Mouse (Mus musculus) left cerebral cortex, postnatal 14 days (tissue): ENCODE measurements around the gene Gng12. TPM values are rescaled to one million over a fixed set of nuclear protein-coding genes. Genes with fewer than 3 reads are reported as not detected.
"Not testable (repeated sequence)": the region's sequence is repeated elsewhere in the genome, so short reads cannot be mapped to it uniquely, and the experiment has no call there.

Experiments used
- DNase-seq, 2 experiments: peaks; one replicate each; pipeline ENCODE4 v3.0.0; 2021 to 2022; ENCODE audit warnings: low spot score in 2 of 2, mixed read lengths in 1 of 2
- intact Hi-C: fragments of 180-260 bp; cut with DNase I; formaldehyde crosslinking; loops from one replicate; pipeline ENCODE4 v1.15.1; 2025
- long read RNA-seq, 2 experiments: library from polyadenylated mRNA; stranded (forward); transcript quantifications; one replicate each; pipeline ENCODE4 v2.0.0; 2021
- total RNA-seq, 2 experiments: library from RNA; stranded (reverse); gene quantifications; 2 replicates each; pipeline ENCODE4 v1.2.3; 2021

Gng12 gene
- 10 to 100 TPM; 76.0 to 84.7 TPM for total RNA-seq
- long read RNA-seq, experiment 1, full-length matches to known transcripts: 85 of 105 reads
- long read RNA-seq, experiment 1, partial matches to known transcripts: 1 of 105 reads
- long read RNA-seq, experiment 1, other reads (novel, unspliced or antisense): 19 of 105 reads
- long read RNA-seq, experiment 2, full-length matches to known transcripts: 55 of 72 reads
- long read RNA-seq, experiment 2, partial matches to known transcripts: 1 of 72 reads
- long read RNA-seq, experiment 2, other reads (novel, unspliced or antisense): 16 of 72 reads

GRCm38 (mm10) chr6:66896119-66896920, at the start of gene Gng12:
Gng12 (plus strand) TSS chr6:66896397.
- intact Hi-C loops: loop anchor here (5.0 kb wide), 1 partner anchor 46 kb away; no protein-coding TSS in a partner anchor
- peak; percentile 35 to 74 for DNase-seq

DNA sequence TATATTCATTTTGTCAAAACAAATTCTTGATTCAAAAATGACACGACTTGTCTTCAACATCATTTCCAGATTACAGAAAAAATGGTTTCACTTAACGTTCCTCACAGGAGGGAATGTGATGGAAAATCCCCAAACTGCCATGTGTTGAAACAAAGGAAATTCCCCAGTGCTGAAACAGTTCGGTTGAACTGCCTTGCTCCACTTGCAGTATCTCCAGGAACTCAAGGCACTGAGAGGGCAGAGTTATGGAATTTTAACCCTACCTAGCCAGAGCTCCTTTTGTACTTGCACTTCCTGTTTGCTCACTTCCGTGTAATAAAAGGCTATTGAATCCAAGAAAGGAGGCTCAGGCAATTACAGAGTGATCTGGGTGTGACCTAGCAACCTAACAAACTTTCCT, 47.3 kb upstream of the Gng12 start:
- intact Hi-C loops: no loop called here
- DNase-seq: no peak

- intact Hi-C loops: no loop called here
- DNase-seq: no peak
Observed at GRCm38 (mm10) chr6:66856236-66856635, 40.0 kb upstream of the Gng12 start.

DNA sequence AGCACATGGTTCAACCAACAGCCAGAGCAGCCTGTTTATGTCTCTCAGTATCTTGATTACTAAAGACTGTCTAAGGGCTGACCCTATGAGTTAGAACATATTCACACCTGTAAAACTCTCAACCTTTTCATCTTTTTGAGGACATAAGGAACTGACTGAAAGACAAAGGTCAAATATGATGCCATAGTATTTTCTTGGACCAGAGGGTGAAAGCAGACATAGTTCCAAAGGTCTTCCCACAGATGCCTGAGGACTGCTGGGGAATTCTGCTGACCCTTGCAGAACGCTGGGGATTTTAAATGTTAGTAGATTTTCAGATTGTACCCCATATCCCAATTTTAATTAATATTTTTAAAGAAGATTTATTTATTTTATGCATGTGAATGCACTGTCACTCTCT, 37.8 kb upstream of the Gng12 start:
- intact Hi-C loops: no loop called here
- no peak for DNase-seq

DNA sequence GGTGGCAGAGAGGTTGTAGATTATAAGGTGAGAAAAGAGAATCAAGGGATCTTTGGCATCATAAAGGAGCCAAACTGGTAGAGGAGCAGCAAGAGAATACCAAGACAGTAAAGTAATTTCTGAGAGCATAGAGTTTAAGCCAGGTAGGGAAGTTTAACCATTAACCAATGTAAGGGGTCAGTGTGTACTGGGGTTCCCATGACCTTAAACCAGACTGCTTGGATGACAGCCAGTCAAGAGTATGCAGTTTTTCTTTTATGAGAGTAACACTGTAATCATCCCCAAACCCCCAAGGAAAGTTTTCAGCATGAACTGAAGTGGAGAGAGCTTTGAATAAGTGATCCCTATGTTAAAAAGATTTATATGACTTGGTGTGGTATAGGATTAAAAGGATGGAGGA, 36.8 kb upstream of the Gng12 start:
- intact Hi-C loops: no loop called here
- DNase-seq: no peak

GRCm38 (mm10) chr6:66864463-66864862, 31.7 kb upstream of the Gng12 start:
- intact Hi-C loops: no loop called here
- no peak for DNase-seq

DNA sequence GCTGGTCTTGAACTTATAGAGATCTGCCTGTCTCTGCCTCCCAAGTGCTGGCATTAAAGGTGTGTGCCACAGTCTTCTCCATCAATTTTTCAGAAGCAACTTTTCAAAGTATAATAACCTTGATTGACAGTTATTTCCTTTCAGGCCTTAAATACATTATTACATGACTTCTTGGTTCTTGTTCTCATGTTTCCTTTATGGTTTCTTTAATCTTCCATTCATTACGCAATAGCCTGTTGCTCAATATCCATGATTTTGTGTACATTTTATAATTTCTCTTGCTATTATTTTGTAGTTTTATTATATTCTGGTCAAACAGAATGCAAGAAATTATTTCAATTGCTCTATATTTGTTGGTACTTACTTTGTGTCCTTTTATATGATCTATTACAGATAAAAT, 29.9 kb upstream of the Gng12 start:
- intact Hi-C loops: no loop called here
- no peak for DNase-seq

DNA sequence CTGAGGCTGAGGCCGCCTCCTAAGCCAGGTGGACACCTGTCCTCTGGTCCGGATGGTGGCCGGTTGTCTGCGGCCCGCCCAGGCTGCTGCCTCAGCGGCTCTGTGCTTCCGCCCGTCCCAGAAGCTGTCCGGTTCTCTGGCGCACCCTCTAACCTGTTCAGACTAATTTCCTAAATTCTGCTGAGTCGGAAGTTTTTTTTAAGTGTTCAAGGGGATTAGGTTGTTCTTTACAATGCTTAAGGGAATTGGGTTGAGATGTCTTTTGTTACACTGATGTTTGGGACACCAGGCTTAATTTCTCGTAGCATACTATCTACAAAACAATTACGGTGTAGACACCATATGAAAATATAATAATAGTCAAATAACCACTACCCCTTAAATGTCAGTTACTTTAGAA, 19.1 kb upstream of the Gng12 start:
- DNase-seq, intact Hi-C loops: not testable (repeated sequence)

GRCm38 (mm10) chr6:66890349-66891158, 5.6 kb upstream of the Gng12 start:
- DNase-seq: no peak
- intact Hi-C loops: no loop called here

DNA sequence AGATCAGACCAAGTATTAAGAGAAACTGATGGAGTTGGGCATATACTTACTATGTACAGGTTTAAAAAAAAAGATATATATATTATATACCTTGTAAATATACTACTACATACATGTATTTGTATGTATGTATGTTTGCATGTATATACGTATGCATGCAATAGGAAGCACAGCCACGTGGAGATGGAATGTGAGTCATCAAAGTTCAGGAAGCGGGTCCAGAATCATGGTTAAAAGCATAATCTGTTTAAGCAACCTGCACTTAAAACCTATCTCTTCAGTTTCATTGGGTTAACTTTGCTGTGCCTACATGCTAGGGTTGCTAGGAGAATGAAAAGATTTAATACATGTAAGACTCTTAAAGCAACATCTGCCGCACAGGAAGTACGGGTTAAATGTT, 2.2 kb upstream of the Gng12 start:
- intact Hi-C loops: no loop called here

GRCm38 (mm10) chr6:66894999-66895398, 1.2 kb upstream of the Gng12 start:
- intact Hi-C loops: loop anchor here (5.0 kb wide), 1 partner anchor 47 kb away; no protein-coding TSS in a partner anchor
- DNase-seq: no peak

More for the DNA sequence above, 2.2 kb upstream of the Gng12 start:
- DNase-seq: no peak

DNA sequence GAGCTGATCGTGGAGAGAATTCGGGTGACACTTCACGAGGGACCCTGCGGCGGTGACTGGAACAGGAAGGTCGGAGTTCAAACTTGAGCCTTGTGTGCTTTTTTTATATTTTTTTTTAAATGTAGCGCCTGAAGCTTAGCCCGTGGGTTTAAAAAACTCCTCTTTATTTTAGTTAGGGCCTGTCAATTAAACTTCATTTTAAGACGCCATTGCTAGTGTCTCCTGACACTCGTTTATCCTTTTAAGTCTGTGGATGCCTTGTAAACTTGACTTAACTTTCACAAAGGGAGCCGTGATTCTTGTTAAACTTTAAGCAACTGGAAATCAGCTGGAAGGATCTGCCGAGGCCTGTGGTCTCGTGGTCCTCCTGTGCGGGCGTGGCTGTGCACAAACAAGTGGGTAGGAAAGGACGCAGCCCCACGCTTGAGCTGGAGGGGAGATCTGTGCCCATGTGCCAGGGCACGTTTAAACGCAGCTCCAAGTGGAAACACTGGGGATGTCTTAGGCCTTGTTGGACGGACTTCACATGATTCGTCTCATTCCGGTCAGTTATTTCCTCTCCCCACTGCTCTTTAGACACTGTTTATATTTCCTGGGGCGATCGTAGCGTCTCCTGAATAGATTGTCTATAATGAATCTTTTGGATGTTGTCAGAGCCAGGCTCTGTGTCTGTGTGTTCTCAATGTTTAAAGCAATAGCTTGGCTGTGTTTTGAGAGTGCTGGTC, 886 bp downstream of the Gng12 start:
- intact Hi-C loops: loop anchor here (5.0 kb wide), 1 partner anchor 45 kb away; no protein-coding TSS in a partner anchor
- DNase-seq: peak; percentile 14 to 19

- intact Hi-C loops: loop anchor here (5.0 kb wide), 1 partner anchor 44 kb away; no protein-coding TSS in a partner anchor
- no peak for DNase-seq
Observed at GRCm38 (mm10) chr6:66897994-66898393, 1.8 kb downstream of the Gng12 start.

- DNase-seq: no peak
- intact Hi-C loops: loop anchor here (5.0 kb wide), 1 partner anchor 120 kb away; no protein-coding TSS in a partner anchor
Observed at GRCm38 (mm10) chr6:66901926-66902325, 5.7 kb downstream of the Gng12 start.

DNA sequence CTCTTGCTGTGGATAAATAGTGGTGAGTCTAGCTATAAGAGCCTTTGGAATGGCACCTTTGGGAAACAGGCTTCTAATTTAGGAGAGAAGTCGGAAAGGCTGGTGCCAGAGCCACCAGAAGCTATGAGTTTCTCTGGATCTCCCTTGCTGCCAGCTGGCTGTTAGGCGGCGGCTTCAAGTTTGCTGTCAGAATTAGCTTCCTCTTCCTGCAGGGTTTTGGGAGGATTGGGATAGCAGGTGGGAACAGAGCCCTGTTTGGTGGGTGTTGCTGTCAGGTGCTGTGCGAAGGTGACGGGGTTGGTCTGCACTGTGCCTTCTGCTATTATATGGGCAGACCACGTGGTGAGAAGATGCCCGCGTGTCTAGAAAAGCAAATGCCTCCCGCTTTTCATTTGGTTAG, 7.0 kb downstream of the Gng12 start:
- intact Hi-C loops: loop anchor here (5.0 kb wide), 1 partner anchor 119 kb away; no protein-coding TSS in a partner anchor

GRCm38 (mm10) chr6:66903720-66904119, 7.5 kb downstream of the Gng12 start:
- intact Hi-C loops: loop anchor here (5.0 kb wide), 1 partner anchor 119 kb away; no protein-coding TSS in a partner anchor
- DNase-seq: no peak

More for the DNA sequence above, 7.0 kb downstream of the Gng12 start:
- peak; percentile 19 to 43 for DNase-seq

- intact Hi-C loops: no loop called here
- no peak for DNase-seq
Observed at GRCm38 (mm10) chr6:66906244-66906643, 10.0 kb downstream of the Gng12 start.

DNA sequence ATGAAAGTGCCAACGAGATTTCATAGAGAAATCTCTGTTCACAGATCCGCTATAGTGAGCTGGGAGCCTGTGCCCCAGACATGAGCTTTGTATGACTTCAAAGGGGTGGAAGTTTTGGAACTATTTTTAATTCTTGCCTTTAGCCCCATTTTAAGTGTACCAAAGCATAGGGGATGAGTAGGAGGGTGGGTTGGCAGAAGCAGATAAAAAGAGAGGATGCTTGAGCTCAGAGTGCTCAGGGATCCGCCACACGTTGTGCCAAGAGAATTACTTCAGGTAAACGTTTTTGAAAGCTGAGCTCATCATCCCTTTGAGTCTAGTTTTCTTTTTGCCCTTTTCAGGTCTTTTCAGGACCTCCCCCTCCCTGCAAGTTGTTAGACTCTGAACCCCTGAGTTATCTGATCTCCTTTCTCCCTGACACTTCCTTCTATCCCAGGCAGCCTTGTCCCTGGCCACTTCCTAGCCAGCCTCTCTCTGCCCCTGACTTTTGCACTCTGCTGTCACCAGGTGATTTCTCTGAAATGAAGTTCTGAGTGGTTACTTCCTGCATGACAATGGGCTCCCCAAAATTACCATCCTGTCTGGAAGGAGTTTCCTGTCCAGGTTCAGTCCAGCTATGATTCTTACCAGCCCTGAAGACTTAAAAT, 12.3 kb downstream of the Gng12 start:
- intact Hi-C loops: no loop called here
- DNase-seq: no peak
